Mouse (Mus musculus): ENCODE results near the gene Dync2li1.

The Dync2li1 gene

DNA sequence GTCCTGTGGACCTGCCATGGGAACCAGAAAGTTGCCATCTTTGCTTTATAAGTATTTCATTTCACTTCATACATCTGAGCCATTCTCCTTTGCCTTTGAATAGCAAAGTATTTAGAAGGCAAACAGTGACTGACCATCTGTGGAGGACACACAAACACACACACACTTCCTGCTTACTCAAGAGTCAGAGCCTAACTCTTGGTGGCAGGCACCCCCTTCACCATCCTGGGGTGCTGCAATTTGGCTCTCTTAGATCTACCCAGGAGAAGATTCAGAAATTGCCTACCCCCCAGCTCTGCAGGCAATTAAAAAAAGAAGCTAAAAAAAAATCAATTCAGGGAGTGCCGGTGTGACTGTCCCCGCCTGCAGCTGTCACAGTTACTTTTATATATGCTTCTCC lies 20.2 kb downstream of the Dync2li1 start:
- DNase-seq (ENCODE audit: low read depth), result no peak

GRCm38 (mm10) chr17:84647630-84648029 lies 21.3 kb downstream of the Dync2li1 start:
- no peak for DNase-seq (ENCODE audit: low read depth)

GRCm38 (mm10) chr17:84650302-84651017 lies 24.2 kb downstream of the Dync2li1 start:
- no peak for DNase-seq (ENCODE audit: low read depth)

- no peak for DNase-seq (ENCODE audit: low read depth)
Measured at GRCm38 (mm10) chr17:84653544-84653943, 27.2 kb downstream of the Dync2li1 start.

- DNase-seq (ENCODE audit: low read depth), result no peak
Measured at GRCm38 (mm10) chr17:84656205-84656604, 29.9 kb downstream of the Dync2li1 start.

GRCm38 (mm10) chr17:84656653-84657421 lies 30.5 kb downstream of the Dync2li1 start:
- no peak for DNase-seq (ENCODE audit: low read depth)

- no peak for DNase-seq (ENCODE audit: low read depth)
Measured at GRCm38 (mm10) chr17:84657422-84657732, 31.1 kb downstream of the Dync2li1 start.

DNA sequence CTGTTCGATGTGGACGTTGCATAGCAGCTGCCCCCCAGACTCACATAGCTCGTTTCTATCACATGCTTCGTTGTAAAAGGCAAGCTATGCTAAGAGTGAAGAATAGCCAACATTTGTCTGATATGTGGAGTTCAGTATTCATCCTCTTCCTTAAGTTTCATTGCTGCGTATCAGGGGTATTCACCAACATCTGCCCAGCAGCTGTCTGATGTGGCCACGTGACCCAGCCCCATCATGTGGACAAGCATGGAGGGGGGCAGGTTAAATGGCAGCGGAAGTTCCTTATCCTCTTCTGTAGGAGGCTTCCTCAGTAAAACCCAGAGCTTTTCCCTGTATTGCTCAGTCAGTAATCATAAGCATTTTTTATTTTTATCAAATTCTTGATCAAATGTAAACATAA lies 31.5 kb downstream of the Dync2li1 start:
- no peak for DNase-seq (ENCODE audit: low read depth)

DNA sequence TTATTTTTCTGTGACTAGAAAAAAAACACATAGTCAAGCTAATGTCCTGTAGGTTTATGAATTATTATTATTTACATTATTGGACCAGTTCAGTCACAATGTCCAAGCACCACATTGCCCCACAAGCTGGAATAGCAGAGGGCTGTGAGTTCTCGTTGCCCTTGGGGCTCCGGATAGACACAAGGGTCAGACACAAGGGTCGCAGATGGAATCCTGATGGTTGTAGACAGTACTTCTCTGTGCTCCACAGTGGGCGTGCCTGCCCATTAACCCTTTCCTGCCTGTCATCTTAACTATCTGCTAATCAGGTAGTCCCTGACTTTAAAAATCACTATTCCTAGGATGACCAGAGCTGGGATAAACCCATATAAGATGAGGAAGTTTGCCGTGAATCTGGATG lies 31.9 kb downstream of the Dync2li1 start:
- DNase-seq (ENCODE audit: low read depth), result no peak

- no peak for DNase-seq (ENCODE audit: low read depth)
Measured at GRCm38 (mm10) chr17:84658951-84659350, 32.7 kb downstream of the Dync2li1 start.

DNA sequence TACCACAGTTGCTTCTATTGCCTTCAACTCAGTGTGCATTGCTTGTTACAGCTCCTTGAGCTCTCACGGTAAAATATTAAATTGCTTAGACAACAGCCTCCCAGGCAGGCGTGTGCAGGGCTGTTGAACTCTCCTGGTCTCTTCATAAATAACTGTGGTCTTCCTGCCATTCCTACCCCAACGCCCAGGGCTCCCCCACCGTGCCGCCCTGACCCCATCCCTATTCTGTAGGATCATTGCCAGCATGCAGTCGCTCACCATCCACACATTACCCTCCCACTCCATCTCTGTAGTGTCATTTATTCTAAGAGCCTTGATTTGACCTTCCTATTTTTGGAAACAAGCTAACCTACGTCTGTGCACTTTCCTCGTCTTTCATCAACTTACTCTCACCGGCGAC lies 38.8 kb downstream of the Dync2li1 start:
- no peak for DNase-seq (ENCODE audit: low read depth)

DNA sequence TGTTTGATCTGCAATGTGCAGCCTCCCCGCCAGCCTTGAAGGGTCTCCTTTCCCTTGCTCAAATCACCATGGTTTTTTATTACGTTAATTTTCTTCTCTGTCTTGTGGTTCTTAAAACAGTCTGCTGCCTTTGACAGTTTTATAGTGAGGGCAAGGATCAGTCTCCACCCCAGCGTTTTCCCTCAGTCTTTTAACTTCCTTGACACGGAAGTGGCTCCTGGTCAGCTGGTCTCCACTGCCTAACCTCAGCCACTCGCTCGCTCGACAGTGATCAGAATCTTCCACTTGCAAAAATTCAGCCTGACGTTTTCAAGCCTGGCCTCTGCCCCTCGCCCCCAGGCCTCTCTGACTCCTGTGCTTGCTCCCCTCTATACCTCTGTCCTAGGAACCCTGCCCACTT lies 39.4 kb downstream of the Dync2li1 start:
- DNase-seq (ENCODE audit: low read depth), result no peak

DNA sequence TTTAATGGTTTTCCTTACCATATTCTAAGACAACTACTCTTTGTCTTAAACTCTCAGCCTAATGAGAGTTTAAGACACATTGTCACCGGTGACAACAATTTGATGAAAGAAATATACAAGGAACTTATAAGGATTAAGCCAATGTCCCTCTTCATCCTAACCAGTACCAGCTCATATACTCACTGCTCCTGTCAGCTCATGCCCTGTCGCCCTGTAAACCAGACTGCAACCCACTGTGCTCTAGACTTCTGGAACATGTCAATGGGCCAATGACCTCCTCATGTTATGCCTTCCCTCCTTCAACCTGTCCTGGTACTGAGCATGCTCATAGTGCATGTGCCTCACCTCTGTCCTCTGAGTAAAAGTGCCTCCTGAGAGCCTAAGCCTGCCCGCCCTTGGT lies 41.6 kb downstream of the Dync2li1 start:
- DNase-seq (ENCODE audit: low read depth), result no peak

DNA sequence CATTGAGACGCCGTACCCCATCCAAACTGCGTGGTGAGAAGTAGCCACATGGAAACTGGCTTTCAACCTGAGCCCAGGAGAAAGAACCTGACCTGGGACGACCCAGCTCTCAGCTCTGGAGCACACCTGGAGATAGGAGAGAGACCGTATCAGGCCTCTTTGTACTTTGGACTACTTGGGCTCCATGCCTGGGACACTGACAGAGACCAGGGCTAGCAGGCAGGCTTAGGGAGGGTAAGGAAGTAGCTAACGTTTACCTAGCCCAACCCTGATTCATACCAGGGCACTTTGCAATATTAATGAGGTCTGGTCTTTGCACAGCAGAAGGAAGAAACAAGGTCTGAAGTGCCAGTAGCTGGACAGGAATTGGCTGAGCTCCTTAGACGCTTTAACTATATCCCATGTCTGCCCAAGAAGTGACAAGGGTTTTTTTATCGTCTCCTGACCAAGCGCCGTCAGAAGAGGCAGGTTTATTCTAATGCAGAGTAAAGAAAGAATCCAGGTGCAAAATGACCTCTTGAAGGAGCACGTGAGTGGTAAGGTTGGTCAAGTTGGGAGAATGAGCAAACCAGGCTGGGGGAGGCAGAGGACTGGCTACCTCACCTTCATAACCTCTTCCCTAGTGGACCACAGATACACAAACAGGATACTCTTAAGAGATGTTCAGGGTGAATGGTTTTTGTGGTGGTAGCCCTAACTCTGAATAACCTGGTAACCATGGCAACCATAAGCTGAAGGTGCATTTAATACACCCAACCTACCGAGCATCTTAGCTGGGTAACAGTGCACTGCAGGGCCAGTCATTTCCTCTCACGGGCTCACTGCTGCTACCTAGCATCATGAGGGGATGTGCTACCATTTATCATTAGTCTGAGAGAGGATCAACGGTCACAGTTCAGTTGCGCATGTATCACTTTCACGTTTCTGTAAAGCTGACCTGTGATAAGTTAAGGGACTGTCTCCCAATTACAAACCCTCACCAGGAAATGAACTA lies 46.4 kb downstream of the Dync2li1 start:
- DNase-seq (ENCODE audit: low read depth), result no peak

DNA sequence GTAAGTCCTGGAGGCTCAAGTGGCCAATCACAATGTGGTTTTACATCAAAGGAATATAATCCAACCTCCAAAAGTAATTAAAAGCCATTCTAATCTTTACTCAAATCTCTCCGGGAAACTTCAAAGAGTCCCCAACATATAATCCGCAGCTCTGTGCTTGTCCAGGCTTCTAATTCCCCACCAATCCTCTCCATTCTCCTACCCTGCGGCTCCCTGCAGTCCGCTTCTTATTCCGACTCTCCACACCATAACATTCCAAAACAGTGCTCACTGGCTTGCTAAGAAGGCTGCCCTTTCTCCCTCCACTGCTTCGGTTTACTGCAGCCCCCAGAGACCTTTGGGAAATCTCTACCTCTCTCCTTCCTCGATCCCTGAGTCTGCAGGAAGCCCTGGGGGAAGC lies 47.8 kb downstream of the Dync2li1 start:
- no peak for DNase-seq (ENCODE audit: low read depth)

DNA sequence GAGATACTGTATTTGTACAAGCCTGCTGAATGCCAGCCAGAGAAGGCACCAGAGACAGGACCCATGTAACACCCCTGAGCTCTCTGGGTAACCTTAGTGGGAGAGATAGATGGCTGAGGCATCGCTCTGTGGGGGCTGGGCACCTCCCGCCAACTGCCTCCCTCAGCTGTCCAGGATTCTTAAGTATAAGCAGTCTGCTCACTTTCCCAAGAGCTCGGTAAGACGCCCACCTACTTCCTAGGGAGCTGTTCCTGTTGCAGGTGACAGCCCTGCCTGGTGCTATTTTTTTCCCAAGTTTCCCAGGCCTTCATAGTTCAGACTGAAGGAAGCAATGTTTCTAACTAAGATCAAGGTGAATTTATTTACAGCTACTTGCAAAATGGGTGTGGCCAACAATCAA lies 48.9 kb downstream of the Dync2li1 start:
- DNase-seq (ENCODE audit: low read depth), result no peak

GRCm38 (mm10) chr17:84675951-84676366 lies 49.7 kb downstream of the Dync2li1 start, which contains the start of gene Abcg8:
Gene Abcg8, plus strand, starts transcription at chr17:84676302.
- DNase-seq (ENCODE audit: low read depth), result no peak

- DNase-seq (ENCODE audit: low read depth), result no peak
Measured at GRCm38 (mm10) chr17:84677595-84677994, 51.3 kb downstream of the Dync2li1 start.

- DNase-seq (ENCODE audit: low read depth), result no peak
Measured at GRCm38 (mm10) chr17:84681670-84682069, 55.4 kb downstream of the Dync2li1 start.

DNA sequence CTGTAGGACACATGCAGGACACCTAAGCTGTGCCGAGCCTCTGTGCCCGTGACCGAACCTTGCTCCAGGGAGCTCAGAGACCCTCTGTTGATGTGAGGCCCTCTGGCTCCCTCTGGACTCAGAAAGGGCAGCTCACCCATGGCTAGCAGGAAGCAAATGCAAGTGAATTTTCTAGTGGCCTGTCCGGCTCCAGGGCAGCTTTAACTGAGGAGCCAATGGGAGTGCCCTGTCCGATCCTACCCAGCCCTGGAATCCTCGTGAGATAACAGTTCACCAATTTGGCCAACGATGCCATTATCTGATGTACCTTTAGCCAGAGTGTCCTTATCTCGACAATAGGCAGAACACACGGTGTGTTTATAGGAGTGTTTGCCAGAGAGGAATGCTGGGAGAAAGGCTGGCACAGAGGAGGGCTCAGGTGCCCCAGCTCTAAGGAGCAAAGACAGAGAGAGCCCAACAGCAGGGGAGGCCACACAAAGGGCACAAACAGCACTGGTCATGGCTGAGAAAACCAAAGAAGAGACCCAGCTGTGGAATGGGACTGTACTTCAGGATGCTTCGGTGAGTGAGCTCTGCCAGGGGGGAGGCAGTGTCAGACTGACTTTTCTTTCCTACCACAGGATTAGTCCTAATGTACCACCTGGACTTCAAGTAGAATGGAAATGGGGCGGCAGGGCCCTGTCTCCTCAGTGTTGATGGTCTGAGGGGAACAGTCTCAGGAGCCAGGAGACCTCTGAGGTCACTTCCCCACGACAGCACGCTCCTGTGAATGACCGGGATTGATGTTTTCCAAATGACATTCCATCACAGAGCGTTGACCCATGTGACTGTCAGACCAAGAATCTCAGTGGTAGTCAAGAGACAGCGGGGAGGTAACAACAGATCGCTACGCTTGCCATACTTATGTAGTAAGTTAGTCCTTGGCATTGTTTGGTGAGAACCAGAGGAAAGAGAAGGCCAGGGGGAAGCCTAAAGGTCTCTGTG lies 56.7 kb downstream of the Dync2li1 start, which contains the start of gene Abcg5:
Gene Abcg5 (minus strand): TSS at position 278 of the 984 bp plus-strand sequence.
- no peak for DNase-seq (ENCODE audit: low read depth)

- no peak for DNase-seq (ENCODE audit: low read depth)
Measured at GRCm38 (mm10) chr17:84684284-84684683, 58.0 kb downstream of the Dync2li1 start.
